Mouse (Mus musculus): ENCODE results near the gene Camk1. TPM values are rescaled to one million over a fixed set of nuclear protein-coding genes. Genes with fewer than 3 reads are reported as not detected.
"Not testable (repeated sequence)": the region's sequence is repeated elsewhere in the genome, so short reads cannot be mapped to it uniquely, and the experiment has no call there.

Camk1 gene
- polyA plus RNA-seq, 1 experiment from 2014 or later, result 110 TPM

DNA sequence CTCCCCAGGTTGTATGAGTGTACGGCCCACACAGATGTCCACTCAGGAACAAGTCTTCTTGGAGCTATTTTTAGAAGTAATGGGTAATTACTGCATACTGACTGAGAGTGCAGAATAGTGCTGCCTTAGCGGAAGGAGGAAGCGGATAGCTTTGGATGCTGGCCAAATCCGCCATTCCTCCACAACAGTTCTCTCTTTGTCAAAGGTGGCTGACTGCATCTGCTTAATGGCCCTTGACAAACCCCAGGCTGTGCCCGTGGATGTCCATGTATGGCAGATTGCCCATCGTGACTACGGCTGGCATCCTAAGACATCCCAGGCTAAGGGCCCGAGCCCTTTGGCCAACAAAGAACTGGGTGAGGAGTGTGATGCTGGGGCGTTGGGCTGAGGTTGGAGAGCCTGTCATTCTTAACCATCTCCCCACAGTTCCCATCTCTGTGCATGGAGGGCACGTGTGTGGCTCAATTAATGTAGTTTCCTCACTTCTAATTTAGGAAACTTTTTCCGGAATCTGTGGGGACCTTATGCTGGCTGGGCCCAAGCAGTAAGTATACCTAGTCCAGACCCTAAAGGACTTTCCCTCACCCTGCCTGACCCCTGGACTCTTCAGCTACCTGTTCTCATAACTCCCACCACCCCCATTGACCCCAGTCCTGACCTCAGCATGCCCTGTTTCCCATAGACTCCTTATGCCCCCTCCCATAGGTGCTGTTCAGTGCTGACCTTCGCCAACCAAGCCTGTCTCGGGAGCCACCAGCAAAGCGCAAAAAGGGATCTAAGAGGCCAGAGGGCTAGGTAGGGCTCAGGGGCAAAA lies 10.4 kb downstream of the Camk1 start:
- Histone ChIP-seq H3K9ac (peak overlapping the region; percentile 22; the same call in 1 of the 2 replicates), H3K4me2 (peak overlapping the region; percentile 35; the same call in 1 of the 2 replicates), H3K27ac (ENCODE audit: poor library complexity, severe bottlenecking) (peak overlapping the region; percentile 73), H3K27me3 (replicated peaks) (no peaks in the 10 kb centered on the region), H3K4me3 (no peak overlapping the region), H3K4me1 (replicated peaks) (peaks cover 33% of the 10 kb centered on the region), H3K9me3 (replicated peaks) (no peaks in the 10 kb centered on the region), H3K36me3 (peaks cover 68% of the 10 kb centered on the region)
- 47% methylated on average over 14 of the region's 14 CpGs for WGBS
- peak; percentile 53 for ATAC-seq (ENCODE audit: insufficient number of reproducible peaks, low FRiP score)

DNA sequence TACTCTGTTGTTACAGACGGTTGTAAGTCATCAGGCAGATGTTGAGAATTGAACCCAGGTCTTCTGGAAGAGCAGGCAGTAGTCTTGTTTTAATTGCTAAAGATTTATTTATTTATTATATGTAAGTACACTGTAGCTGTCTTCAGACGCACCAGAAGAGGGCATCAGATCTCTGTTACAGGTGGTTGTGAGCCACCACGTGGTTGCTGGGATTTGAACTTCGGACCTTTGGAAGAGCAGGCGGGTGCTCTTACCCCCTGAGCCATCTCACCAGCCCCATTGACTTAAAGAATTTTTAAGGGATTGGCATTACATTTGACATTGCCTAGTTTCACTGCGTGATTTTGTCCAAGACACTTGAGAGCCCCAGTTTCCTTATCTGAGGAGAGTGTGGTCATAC lies 11.1 kb downstream of the Camk1 start:
- peaks cover 62% of the 10 kb centered on the region for H3K36me3 ChIP-seq
- H3K4me3 ChIP-seq; H3K4me2 ChIP-seq; ATAC-seq (ENCODE audit: insufficient number of reproducible peaks, low FRiP score); H3K9me3 ChIP-seq (replicated peaks); H3K27me3 ChIP-seq (replicated peaks); H3K9ac ChIP-seq: not testable (repeated sequence)
- H3K27ac ChIP-seq (ENCODE audit: poor library complexity, severe bottlenecking), result peak overlapping the region; percentile 73
- 75% methylated on average over 6 of the region's 6 CpGs for WGBS
- H3K4me1 ChIP-seq (replicated peaks), result peaks cover 39% of the 10 kb centered on the region

DNA sequence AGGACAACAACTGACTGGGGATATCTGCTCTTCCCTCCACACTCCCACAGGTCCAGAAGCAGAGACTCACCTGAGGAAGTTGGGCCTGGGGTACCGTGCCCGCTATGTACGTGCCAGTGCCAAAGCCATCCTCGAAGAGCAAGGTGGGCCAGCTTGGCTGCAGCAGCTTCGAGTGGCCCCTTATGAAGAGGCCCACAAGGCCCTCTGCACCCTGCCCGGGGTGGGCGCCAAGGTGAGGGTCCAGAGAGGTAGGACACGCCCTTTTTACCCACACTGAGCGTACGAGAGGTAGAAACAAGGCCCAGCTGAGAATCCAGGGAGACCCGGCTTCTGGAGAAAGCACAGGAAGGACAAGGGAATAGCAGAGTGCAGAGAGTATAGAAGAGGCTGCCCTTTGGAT lies 12.1 kb downstream of the Camk1 start:
- H3K36me3 ChIP-seq, result peaks cover 55% of the 10 kb centered on the region
- no peak for ATAC-seq (ENCODE audit: insufficient number of reproducible peaks, low FRiP score)

DNA sequence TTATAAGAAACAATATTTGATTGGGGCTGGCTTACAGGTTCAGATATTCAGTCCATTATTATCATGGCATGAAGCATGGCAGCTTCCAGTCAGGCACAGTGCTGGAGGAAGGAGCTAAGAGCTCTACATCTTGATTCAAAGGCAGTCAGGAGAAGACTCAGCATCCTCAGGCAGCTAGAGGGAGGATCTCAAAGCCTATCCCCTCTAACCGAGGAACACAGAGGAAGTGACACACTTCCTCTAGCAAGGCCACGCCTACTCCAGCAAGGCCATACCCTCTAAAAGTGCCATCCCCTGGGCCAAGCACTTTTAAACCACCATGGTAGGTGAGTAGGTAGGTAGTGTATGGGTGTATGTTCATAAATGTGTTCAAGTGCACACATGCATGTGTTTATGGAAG lies 13.2 kb downstream of the Camk1 start:
- no peak overlapping the region for H3K27ac ChIP-seq (ENCODE audit: poor library complexity, severe bottlenecking)
- H3K4me1 ChIP-seq (replicated peaks), result peaks cover 42% of the 10 kb centered on the region
- H3K9me3 ChIP-seq (replicated peaks), result no peaks in the 10 kb centered on the region
- H3K4me3 ChIP-seq, result no peak overlapping the region
- ATAC-seq (ENCODE audit: insufficient number of reproducible peaks, low FRiP score), result no peak
- H3K36me3 ChIP-seq, result peaks cover 45% of the 10 kb centered on the region
- no peak overlapping the region for H3K4me2 ChIP-seq
- no peaks in the 10 kb centered on the region for H3K27me3 ChIP-seq (replicated peaks)
- WGBS, result 38% methylated on average over 2 of the region's 2 CpGs
- H3K9ac ChIP-seq, result no peak overlapping the region

More for the DNA sequence above, 12.1 kb downstream of the Camk1 start:
- H3K4me3 ChIP-seq, result no peak overlapping the region
- 88% methylated on average over 11 of the region's 11 CpGs for WGBS
- H3K27me3 ChIP-seq (replicated peaks), result no peaks in the 10 kb centered on the region
- H3K4me1 ChIP-seq (replicated peaks), result peaks cover 36% of the 10 kb centered on the region
- no peak overlapping the region for H3K27ac ChIP-seq (ENCODE audit: poor library complexity, severe bottlenecking)
- no peak overlapping the region for H3K4me2 ChIP-seq
- no peak overlapping the region for H3K9ac ChIP-seq
- no peaks in the 10 kb centered on the region for H3K9me3 ChIP-seq (replicated peaks)

DNA sequence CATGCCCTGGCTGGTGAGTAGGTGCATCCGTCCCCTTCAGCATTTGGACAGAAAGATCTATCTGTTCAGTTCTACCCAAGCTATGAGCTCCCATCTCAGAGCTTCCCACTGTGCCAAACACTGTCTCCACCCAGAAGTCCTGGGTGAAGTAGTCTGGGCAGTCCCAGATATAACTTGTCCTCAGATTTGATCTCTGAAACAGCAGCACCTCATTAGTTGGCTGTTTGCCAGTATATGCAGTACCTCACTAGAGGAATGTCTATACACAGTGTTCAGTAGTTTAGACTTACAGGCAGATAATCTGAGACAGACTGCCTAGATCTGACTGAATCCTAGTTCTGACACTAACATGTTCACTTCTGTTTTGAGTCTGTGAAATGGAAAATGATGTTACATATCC lies 14.4 kb downstream of the Camk1 start:
- WGBS, result 65% methylated on average over 1 of the region's 1 CpGs
- H3K27ac ChIP-seq (ENCODE audit: poor library complexity, severe bottlenecking), result no peak overlapping the region
- no peak overlapping the region for H3K4me2 ChIP-seq
- H3K36me3 ChIP-seq, result peaks cover 41% of the 10 kb centered on the region
- H3K27me3 ChIP-seq (replicated peaks), result no peaks in the 10 kb centered on the region
- ATAC-seq (ENCODE audit: insufficient number of reproducible peaks, low FRiP score), result no peak
- peaks cover 46% of the 10 kb centered on the region for H3K4me1 ChIP-seq (replicated peaks)
- H3K9ac ChIP-seq, result no peak overlapping the region
- H3K9me3 ChIP-seq (replicated peaks), result no peaks in the 10 kb centered on the region
- no peak overlapping the region for H3K4me3 ChIP-seq

DNA sequence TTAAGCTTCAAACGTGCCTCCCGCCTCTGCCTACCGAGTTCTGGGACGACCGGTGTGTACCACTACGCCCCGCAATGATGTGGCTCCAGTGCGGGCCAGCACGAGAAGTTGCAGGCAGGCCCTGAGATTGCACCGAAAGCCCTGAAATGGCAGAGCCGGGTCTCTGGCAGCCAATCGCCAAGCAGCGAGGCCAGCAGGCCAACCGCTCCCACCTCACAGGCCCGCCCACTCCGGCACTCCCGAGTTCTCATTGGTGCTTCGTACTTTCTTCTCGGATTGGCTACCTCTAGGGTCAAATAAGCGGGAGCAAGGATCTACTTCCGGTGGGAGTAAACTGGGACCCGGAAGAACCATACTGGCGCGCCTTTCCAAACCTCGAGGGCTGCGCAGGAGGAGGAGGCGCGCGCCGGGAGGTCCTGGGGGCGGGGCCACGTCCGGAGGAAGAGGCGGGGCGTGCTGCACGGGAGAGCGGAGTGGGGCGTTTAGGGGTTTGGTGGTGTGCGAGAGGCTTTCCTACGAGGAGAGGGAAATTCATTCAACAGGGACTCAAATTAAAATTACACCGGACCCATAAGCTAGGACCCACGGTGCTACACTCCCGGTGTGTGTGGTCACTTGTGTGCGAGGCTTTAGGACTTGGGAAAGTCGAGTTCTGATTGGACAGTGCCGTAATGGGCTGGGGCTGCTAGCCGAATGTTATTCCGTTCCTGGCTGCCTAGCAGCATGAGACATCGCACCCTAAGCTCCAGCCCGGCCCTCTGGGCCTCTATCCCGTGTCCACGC lies 17.1 kb downstream of the Camk1 start, which contains the start of gene Ogg1:
Ogg1 (plus strand) TSS at position 440 of the 783 bp plus-strand sequence.
- WGBS, result under 1% methylated on average over 52 of the region's 52 CpGs

DNA sequence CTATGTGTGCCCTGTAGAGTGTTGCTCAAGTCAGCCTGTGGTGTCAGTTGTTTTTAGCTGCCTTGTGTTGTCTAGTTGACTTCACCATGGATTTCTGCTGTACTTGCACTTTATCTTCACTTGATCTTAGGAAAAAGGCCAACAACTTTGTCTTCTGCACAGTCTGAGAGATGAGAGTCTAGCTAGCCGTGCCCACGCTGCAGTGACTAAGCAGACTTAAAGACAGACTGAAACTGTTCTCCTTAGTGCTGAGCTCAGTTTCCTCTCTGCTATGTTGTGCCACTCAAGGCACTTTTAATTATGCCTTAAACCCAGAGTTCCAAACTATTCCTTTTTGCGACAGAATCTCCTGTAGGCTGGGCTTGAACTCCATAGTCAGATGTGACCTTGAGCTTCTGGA lies 27.8 kb downstream of the Camk1 start:
- WGBS, result 90% methylated on average over 3 of the region's 3 CpGs

More for the DNA sequence above, 17.1 kb downstream of the Camk1 start, which contains the start of gene Ogg1:
- no peaks in the 10 kb centered on the region for H3K9me3 ChIP-seq (replicated peaks)
- peak; percentile 97 for ATAC-seq (ENCODE audit: insufficient number of reproducible peaks, low FRiP score)
- no peaks in the 10 kb centered on the region for H3K27me3 ChIP-seq (replicated peaks)
- peak within 1 kb of the TSS; percentile 59 for H3K4me3 ChIP-seq
- H3K27ac ChIP-seq (ENCODE audit: poor library complexity, severe bottlenecking), result peak within 1 kb of the TSS; percentile 96
- H3K9ac ChIP-seq, result peak within 1 kb of the TSS; percentile 90
- peaks cover 30% of the 10 kb centered on the region for H3K4me1 ChIP-seq (replicated peaks)
- peaks cover 52% of the 10 kb centered on the region for H3K36me3 ChIP-seq
- H3K4me2 ChIP-seq, result peak within 1 kb of the TSS; percentile 97

DNA sequence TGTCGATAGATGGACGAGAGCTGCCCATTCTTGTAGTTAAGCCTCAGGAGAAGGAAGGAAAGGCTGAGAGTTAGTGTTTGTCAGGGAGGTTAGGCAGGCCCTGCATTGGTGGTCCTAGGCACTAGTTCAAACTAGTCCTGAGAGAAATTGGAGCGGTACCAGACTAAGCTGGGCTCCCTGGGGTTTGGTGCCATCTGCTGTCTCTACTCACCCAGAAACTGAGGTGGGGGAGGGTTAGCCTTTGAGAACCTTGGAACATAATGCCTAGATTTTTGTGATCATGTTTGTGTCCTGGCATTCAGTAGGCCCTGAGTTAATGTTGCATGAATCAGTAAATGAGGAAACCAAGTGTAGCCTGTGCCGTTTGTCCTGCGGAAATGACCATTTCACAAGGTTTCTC lies 35.6 kb downstream of the Camk1 start:
- Histone ChIP-seq H3K9me3 (replicated peaks) (no peaks in the 10 kb centered on the region), H3K4me2 (peak overlapping the region; percentile 90), H3K4me1 (replicated peaks) (peaks cover 24% of the 10 kb centered on the region), H3K27ac (ENCODE audit: poor library complexity, severe bottlenecking) (0 out of 2 replicates have a peak overlapping the region, but pooled peaks have one; percentile 97), H3K4me3 (peak overlapping the region; percentile 93), H3K36me3 (peaks cover 19% of the 10 kb centered on the region), H3K9ac (peak overlapping the region; percentile 96), H3K27me3 (replicated peaks) (no peaks in the 10 kb centered on the region)
- ATAC-seq (ENCODE audit: insufficient number of reproducible peaks, low FRiP score), result no peak
- WGBS, result 30% methylated on average over 5 of the region's 5 CpGs

More for the DNA sequence above, 27.8 kb downstream of the Camk1 start:
- Histone ChIP-seq H3K27me3 (replicated peaks) (no peaks in the 10 kb centered on the region), H3K9me3 (replicated peaks) (no peaks in the 10 kb centered on the region), H3K4me2 (no peak overlapping the region), H3K9ac (no peak overlapping the region), H3K4me3 (no peak overlapping the region), H3K27ac (ENCODE audit: poor library complexity, severe bottlenecking) (no peak overlapping the region), H3K36me3 (peaks cover 76% of the 10 kb centered on the region), H3K4me1 (replicated peaks) (peaks cover 8% of the 10 kb centered on the region; the same call in 1 of the 2 replicates)
- no peak for ATAC-seq (ENCODE audit: insufficient number of reproducible peaks, low FRiP score)

DNA sequence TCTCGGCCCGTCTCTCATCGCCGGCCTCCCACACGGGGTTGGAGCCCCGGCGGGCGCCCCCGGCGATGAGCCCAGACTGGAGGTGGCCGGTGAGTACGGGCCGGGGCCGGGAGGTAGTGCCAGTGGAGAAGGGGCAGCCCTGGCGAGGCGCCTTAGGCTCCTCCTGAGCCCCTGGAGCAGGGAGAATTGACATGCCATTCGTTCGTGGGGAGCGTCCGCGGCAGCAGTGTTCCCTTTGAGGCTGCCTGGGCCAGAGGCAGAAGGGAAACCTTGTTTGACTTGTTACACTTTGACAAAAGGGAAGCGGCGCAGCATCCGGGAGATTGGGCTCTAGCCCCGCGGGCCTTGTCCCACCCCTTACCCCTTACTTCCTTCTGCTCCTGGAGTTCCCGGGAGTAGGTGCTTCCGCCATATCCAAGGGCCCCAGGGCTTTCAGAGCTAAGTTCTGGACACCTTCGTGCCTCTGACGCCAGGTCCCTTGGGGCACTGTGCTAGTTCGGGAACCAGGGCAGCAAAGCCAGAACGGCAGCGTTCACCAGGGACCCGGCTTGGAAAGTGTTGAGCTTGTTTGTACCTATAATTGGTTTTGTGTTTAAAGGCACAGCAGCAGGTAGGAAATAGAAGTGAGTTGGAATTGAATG lies 36.2 kb downstream of the Camk1 start:
- under 1% methylated on average over 32 of the region's 34 CpGs for WGBS
- Histone ChIP-seq H3K27ac (ENCODE audit: poor library complexity, severe bottlenecking) (peak overlapping the region; percentile 97), H3K4me3 (peak overlapping the region; percentile 93), H3K4me2 (peak overlapping the region; percentile 90), H3K9ac (peak overlapping the region; percentile 96), H3K9me3 (replicated peaks) (no peaks in the 10 kb centered on the region), H3K27me3 (replicated peaks) (no peaks in the 10 kb centered on the region), H3K36me3 (peaks cover 18% of the 10 kb centered on the region), H3K4me1 (replicated peaks) (peaks cover 24% of the 10 kb centered on the region)
- no peak for ATAC-seq (ENCODE audit: insufficient number of reproducible peaks, low FRiP score)

DNA sequence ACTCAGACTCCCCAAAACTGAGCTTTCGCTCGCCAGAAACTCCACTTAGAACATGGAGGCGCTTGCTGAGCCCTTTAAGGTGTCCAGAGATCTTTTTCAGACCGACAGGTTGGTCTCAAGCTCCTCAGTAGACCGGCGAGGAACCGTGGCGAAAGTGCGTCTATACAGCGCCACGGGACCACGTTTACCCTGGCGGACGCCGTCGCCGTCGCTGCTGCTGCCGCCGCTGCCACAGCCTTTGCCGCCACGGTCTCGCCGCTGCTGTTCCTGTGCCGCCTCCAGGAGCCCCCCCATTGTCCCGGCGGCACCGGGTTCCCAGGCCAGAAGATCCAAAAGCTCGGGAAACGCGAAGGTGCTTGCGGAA lies 36.8 kb downstream of the Camk1 start, which contains the start of gene Brpf1:
Brpf1 (plus strand) TSS at position 152 of the 364 bp plus-strand sequence.
- under 1% methylated on average over 32 of the region's 32 CpGs for WGBS
- H3K4me3 ChIP-seq, result peak within 1 kb of the TSS; percentile 93
- no peaks in the 10 kb centered on the region for H3K9me3 ChIP-seq (replicated peaks)
- peak; percentile 54 for ATAC-seq (ENCODE audit: insufficient number of reproducible peaks, low FRiP score)
- peak within 1 kb of the TSS; percentile 90 for H3K4me2 ChIP-seq
- H3K27me3 ChIP-seq (replicated peaks), result no peaks in the 10 kb centered on the region
- peaks cover 15% of the 10 kb centered on the region for H3K36me3 ChIP-seq
- peak within 1 kb of the TSS; percentile 97 for H3K27ac ChIP-seq (ENCODE audit: poor library complexity, severe bottlenecking)
- H3K9ac ChIP-seq, result peak within 1 kb of the TSS; percentile 96
- H3K4me1 ChIP-seq (replicated peaks), result peaks cover 26% of the 10 kb centered on the region

Measured in heart, embryonic 12.5 days (tissue).